26 mouse cellular contexts compared by ENCODE assay signal in the genomic region with DNA sequence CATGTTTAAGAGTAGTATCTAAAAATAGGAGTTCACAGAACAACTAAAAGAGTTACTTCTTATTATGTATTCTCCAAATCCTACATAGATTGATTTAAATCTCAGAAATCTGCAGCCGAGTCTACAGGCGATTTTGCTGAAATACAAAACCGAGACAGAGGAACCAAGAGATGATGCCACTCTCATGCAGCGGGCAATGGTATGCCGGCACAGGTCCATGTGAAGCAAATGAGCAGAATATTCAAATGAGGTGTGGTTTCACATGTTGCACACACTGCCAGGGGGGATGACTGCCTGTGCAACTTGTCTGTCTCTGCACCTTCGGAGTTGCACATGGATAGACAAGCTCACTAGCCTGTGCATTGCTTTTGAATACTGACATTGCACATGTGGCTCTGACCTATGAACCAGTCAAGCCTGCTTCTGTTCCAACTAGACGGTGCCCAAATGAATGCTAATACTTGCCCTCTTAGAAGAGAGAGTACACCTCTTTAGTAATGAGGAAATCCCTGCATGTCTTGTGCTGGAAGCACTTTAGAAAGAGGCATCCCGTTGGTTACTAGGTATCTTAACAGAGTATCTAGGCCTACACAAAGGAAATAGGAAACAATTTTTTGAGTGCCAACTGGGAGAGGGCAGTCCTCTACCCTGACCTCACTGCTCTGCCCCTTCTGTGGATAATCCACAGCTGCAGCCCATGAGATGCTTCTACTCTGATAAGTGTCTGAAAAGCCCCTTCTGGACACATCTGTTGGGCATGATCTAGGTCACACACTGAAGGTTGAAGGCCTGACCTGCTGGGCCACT.
A peak's percentile ranks its signal among the peaks of the same experiment; 100 is the strongest.
DNase-seq lines count a peak whose midpoint lies in the region; ATAC-seq lines count a peak whose summit lies in the region.
"Had no signal": no experiment of that assay in that cellular context is flagged by ENCODE, and none has a peak within 500 bp of the region (broad histone marks: within the 10 kb centered on the region; RNA-seq: fewer than 3 reads in every experiment).

No protein-coding gene starts in this region.

- no peaks in the 10 kb centered on the region for H3K36me3 ChIP-seq in midbrain, embryonic 11.5 days (ENCODE audit: control insufficient read depth, insufficient read depth, low read length)
- H3K36me3 ChIP-seq in midbrain, embryonic 14.5 days (ENCODE audit: control insufficient read depth, insufficient read depth, low read length): no peaks in the 10 kb centered on the region
- H3K36me3 ChIP-seq: embryonic facial prominence, embryonic 13.5 days; embryonic facial prominence, embryonic 15.5 days; forebrain, embryonic 15.5 days; G1E had no signal

- H3K4me2 ChIP-seq in midbrain, embryonic 11.5 days: no peak overlapping the region
- H3K4me2 ChIP-seq in midbrain, embryonic 14.5 days (ENCODE audit: low read length): no peak overlapping the region
- H3K4me2 ChIP-seq: embryonic facial prominence, embryonic 13.5 days; embryonic facial prominence, embryonic 15.5 days; forebrain, embryonic 13.5 days; forebrain, embryonic 15.5 days had no signal

- no peak for ATAC-seq in midbrain, embryonic 11.5 days (ENCODE audit: low FRiP score)
- no peak for ATAC-seq in midbrain, embryonic 14.5 days (ENCODE audit: low FRiP score, low TSS enrichment)
- no peak for ATAC-seq in megakaryocyte-erythroid progenitor cell, adult 5-6 weeks (replicated peaks; ENCODE audit: low FRiP score, low TSS enrichment, poor library complexity, severe bottlenecking)
- ATAC-seq: activated CD4-positive, CD25-positive, alpha-beta regulatory T cell, adult 4 months; CD4-positive, CD25-positive, alpha-beta regulatory T cell, adult 4 months; forebrain, embryonic 13.5 days; forebrain, embryonic 15.5 days; forebrain, postnatal 0 days; Patski had no signal

- no peaks in the 10 kb centered on the region for H3K27me3 ChIP-seq in midbrain, embryonic 11.5 days (ENCODE audit: control insufficient read depth, insufficient read depth, low read length)
- no peaks in the 10 kb centered on the region for H3K27me3 ChIP-seq in midbrain, embryonic 14.5 days (ENCODE audit: control insufficient read depth, insufficient read depth, low read length)
- H3K27me3 ChIP-seq: CH12.LX; embryonic facial prominence, embryonic 13.5 days; embryonic facial prominence, embryonic 15.5 days; forebrain, embryonic 13.5 days; forebrain, embryonic 15.5 days had no signal

- H3K27ac ChIP-seq in midbrain, embryonic 11.5 days (ENCODE audit: low read depth, low read length): no peak overlapping the region
- no peak overlapping the region for H3K27ac ChIP-seq in midbrain, embryonic 14.5 days (replicated peaks; ENCODE audit: low read depth, low read length)
- H3K27ac ChIP-seq: embryonic facial prominence, embryonic 13.5 days; embryonic facial prominence, embryonic 15.5 days; forebrain, embryonic 13.5 days; forebrain, embryonic 15.5 days had no signal

- WGBS in midbrain, embryonic 11.5 days: 86% methylated on average over 8 of the region's 8 CpGs
- WGBS in midbrain, embryonic 14.5 days: 92% methylated on average over 8 of the region's 8 CpGs

- H3K4me1 ChIP-seq in midbrain, embryonic 11.5 days (ENCODE audit: control insufficient read depth, insufficient read depth, low read length): no peaks in the 10 kb centered on the region
- no peaks in the 10 kb centered on the region for H3K4me1 ChIP-seq in midbrain, embryonic 14.5 days (ENCODE audit: control insufficient read depth, insufficient read depth, low read length)
- H3K4me1 ChIP-seq: embryonic facial prominence, embryonic 13.5 days; embryonic facial prominence, embryonic 15.5 days; forebrain, embryonic 13.5 days had no signal

- no peak overlapping the region for H3K4me3 ChIP-seq in midbrain, embryonic 11.5 days (ENCODE audit: low read depth, low read length)
- H3K4me3 ChIP-seq in midbrain, embryonic 14.5 days (replicated peaks; ENCODE audit: low read depth, low read length): no peak overlapping the region
- H3K4me3 ChIP-seq: embryonic facial prominence, embryonic 13.5 days; embryonic facial prominence, embryonic 15.5 days; erythroblast, embryonic 14.5 days; forebrain, embryonic 13.5 days; forebrain, embryonic 15.5 days had no signal

- H3K9ac ChIP-seq in midbrain, embryonic 11.5 days (ENCODE audit: low read length): no peak overlapping the region
- no peak overlapping the region for H3K9ac ChIP-seq in midbrain, embryonic 14.5 days (replicated peaks; ENCODE audit: low read length)
- H3K9ac ChIP-seq: embryonic facial prominence, embryonic 13.5 days; embryonic facial prominence, embryonic 15.5 days; forebrain, embryonic 13.5 days; forebrain, embryonic 15.5 days; forebrain, postnatal 0 days had no signal

- DNase-seq in heart, adult 11 months: peak; percentile 83
- no peak for DNase-seq in heart, postnatal 4 days
- peak; percentile 56 for DNase-seq in midbrain, embryonic 11.5 days (ENCODE audit: low spot score, missing footprints)
- no peak for DNase-seq in midbrain, embryonic 14.5 days
- DNase-seq: adrenal gland, postnatal 10 days; adrenal gland, postnatal 25 days; B cell, adult 2 months; cerebellum, adult 11 months; cerebellum, adult 18-20 months; cerebellum, adult 8-10 months; cerebellum, adult 9-11 months; cerebellum, postnatal 14 days; cerebellum, postnatal 36 days; embryo, embryonic 11 days; forebrain, postnatal 0 days had no signal

- H3K9me3 ChIP-seq in midbrain, embryonic 11.5 days (ENCODE audit: control insufficient read depth, low read length): no peaks in the 10 kb centered on the region
- no peaks in the 10 kb centered on the region for H3K9me3 ChIP-seq in midbrain, embryonic 14.5 days (ENCODE audit: control insufficient read depth, low read length)
- H3K9me3 ChIP-seq: embryonic facial prominence, embryonic 13.5 days; embryonic facial prominence, embryonic 15.5 days; forebrain, embryonic 13.5 days; forebrain, embryonic 15.5 days had no signal

Comparison
In these comparisons a context has a peak if more than half of its experiments do, and no peak if none do; other contexts are left out.
1. DNase-seq: peak in heart, adult 11 months (single experiment) and midbrain, embryonic 11.5 days (single experiment); none in heart, postnatal 4 days (single experiment) and midbrain, embryonic 14.5 days (single experiment).